Mouse (Mus musculus) ES-E14 (cell line): ENCODE measurements around the gene Utrn. TPM values are rescaled to one million over a fixed set of nuclear protein-coding genes. Genes with fewer than 3 reads are reported as not detected.
A peak's percentile ranks its signal among the peaks of the same experiment; 100 is the strongest.

ENCODE experiments used
- DNase-seq: peaks from one replicate; pipeline ENCODE4 v3.0.0-alpha.2; 2013; ENCODE audit warnings: low read depth, low spot score
- H3K27ac ChIP-seq: 2 replicates; pipeline ENCODE4 v1.5.1; 2012; ENCODE audit warnings: low read depth, mild to moderate bottlenecking, low read length, moderate library complexity, mixed read lengths; ENCODE audit not compliant: poor library complexity, insufficient read depth, severe bottlenecking
- H3K36me3 ChIP-seq: 2 replicates; pipeline ENCODE4 v1.6.1; 2012; ENCODE audit warnings: mild to moderate bottlenecking, low read length, moderate library complexity, mixed read lengths; ENCODE audit not compliant: control insufficient read depth, poor library complexity, insufficient read depth, severe bottlenecking
- H3K4me1 ChIP-seq, 2 experiments: fragments of 150-350 bp in 1 of 2; sonication (generic) in 1 of 2; 2 replicates each; pipeline ENCODE4 v1.6.1; 2012; ENCODE audit warnings: low read length in 2 of 2, mild to moderate bottlenecking in 1 of 2, mixed read lengths in 1 of 2; ENCODE audit not compliant: control insufficient read depth in 2 of 2, insufficient read depth in 2 of 2, poor library complexity in 1 of 2
- H3K4me3 ChIP-seq, 2 experiments: fragments of 150-350 bp in 1 of 2; sonication (generic) in 1 of 2; 2 replicates each; pipeline ENCODE4 v1.5.1; 2012; ENCODE audit warnings: low read length in 2 of 2, low read depth in 1 of 2, mild to moderate bottlenecking in 1 of 2, mixed read lengths in 1 of 2; ENCODE audit not compliant: insufficient read depth in 1 of 2, poor library complexity in 1 of 2, severe bottlenecking in 1 of 2
- H3K9ac ChIP-seq: 2 replicates; pipeline ENCODE4 v1.6.1; 2012; ENCODE audit warnings: low read depth, mild to moderate bottlenecking, low read length, mixed read lengths; ENCODE audit not compliant: poor library complexity, insufficient read depth, severe bottlenecking
- H3K9me3 ChIP-seq: fragments of 150-350 bp; sonication (generic); 2 replicates; pipeline ENCODE4 v1.6.1; 2012; ENCODE audit warnings: low read depth, mild to moderate bottlenecking, low read length; ENCODE audit not compliant: control insufficient read depth, insufficient read depth
- CHD2 ChIP-seq: IDR thresholded peaks from 2 replicates; pipeline ENCODE4 v1.6.1; 2014; ENCODE audit warnings: mild to moderate bottlenecking, low read depth, low read length, inconsistent platforms
- HCFC1 ChIP-seq: IDR thresholded peaks from 2 replicates; pipeline ENCODE4 v1.6.1; 2012; ENCODE audit warnings: low read length, inconsistent platforms, borderline replicate concordance; ENCODE audit not compliant: insufficient read depth
- MAFK ChIP-seq: IDR thresholded peaks from 2 replicates; pipeline ENCODE4 v1.6.1; 2014; ENCODE audit warnings: mild to moderate bottlenecking, low read depth, low read length, inconsistent platforms; ENCODE audit not compliant: insufficient read depth
- ZC3H11A ChIP-seq: IDR thresholded peaks from 2 replicates; pipeline ENCODE4 v1.6.1; 2012; ENCODE audit warnings: low read depth, mild to moderate bottlenecking, inconsistent platforms, low read length, borderline replicate concordance
- ZNF384 ChIP-seq: IDR thresholded peaks from 2 replicates; pipeline ENCODE4 v1.6.1; 2012; ENCODE audit warnings: low read depth, low read length, inconsistent platforms
- in situ Hi-C, 2 experiments: fragments of 600-800 bp; cut with MboI; formaldehyde crosslinking; loops; one replicate each; pipeline ENCODE4 v1.15.1; 2025; ENCODE audit warnings: low sequenced_read_pairs in 2 of 2, inconsistent platforms in 1 of 2; ENCODE audit not compliant: unreplicated experiment in 2 of 2
- total RNA-seq: library from RNA; depleted of rRNA; stranded (reverse); fragments of 300-350 nt; gene quantifications from 2 replicates; pipeline ENCODE4 v1.2.3, GENCODE M21; 2012

Gene Utrn
- total RNA-seq, 1 experiment, result 66.9 TPM

DNA sequence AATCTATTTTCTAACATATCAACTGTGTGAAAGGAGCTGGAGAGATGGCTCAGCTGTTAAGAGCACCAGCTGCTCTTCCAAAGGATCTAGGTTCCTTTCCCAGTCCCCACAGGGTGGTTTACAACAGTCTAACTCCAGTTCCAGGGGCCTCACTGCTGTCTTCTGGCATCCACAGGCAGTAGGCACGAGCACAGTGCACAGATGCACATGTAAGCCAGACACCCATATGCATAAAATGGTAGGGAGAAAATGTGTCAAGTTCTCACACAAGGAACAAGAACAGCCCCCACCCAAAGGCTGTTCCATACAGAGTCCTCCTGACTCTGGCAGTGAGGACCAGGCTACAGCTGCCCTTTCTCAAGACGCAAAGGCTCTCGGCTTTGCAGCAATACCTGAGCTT lies 185.1 kb downstream of the Utrn start:
- no peaks in the 10 kb centered on the region for H3K4me1 ChIP-seq
- H3K27ac ChIP-seq, result no peak overlapping the region
- peaks cover 6% of the 10 kb centered on the region for H3K36me3 ChIP-seq
- H3K4me3 ChIP-seq, result no peak overlapping the region
- no peak for TF ChIP-seq HCFC1
- no peak for TF ChIP-seq ZC3H11A
- TF ChIP-seq MAFK, result no peak
- TF ChIP-seq CHD2, result no peak
- TF ChIP-seq ZNF384, result no peak
- H3K9ac ChIP-seq, result no peak overlapping the region
- in situ Hi-C loops, result no loop called here
- no peak for DNase-seq
- no peaks in the 10 kb centered on the region for H3K9me3 ChIP-seq

DNA sequence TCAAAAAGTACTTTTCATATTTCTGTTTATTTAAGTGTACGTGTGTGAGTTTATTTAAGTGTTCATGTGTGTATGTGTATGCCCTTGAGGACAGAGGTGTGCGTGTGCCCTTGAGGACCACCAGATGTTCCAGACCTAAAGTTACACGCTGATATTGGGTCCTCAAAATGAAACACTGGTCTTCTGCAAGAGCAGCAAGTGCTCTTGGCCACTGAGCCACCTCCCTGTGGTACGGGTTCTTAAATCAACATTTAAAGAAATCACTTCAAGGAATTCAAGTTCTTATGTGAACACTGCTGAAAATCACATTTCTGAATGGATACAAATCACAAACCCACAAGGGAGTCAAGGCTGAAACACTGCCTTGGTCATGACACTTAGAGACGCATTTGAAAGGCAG lies 195.9 kb downstream of the Utrn start:
- in situ Hi-C loops, result no loop called here
- no peaks in the 10 kb centered on the region for H3K36me3 ChIP-seq

DNA sequence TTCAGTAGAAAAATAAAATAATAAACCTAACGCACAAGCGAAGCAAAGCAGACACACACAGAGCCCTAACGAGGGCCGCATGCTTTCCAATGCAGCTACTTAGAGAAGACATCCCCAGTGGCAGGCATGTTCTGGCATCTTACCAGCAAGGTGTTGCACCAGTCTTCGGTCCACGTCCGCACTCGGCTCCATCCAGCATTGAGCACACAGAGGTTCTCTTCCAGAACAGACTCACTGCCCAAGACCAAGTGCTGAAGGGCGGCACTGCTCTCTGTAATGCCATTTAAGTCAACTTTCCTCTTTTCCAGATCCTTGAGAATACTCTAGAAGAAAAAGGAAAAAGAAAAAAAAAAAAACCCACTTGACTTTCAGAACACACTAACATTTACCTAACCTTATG lies 197.6 kb downstream of the Utrn start:
- in situ Hi-C loops, result no loop called here
- Histone ChIP-seq H3K4me1 (no peaks in the 10 kb centered on the region), H3K27ac (no peak overlapping the region), H3K36me3 (no peaks in the 10 kb centered on the region), H3K9me3 (no peaks in the 10 kb centered on the region), H3K9ac (no peak overlapping the region), H3K4me3 (no peak overlapping the region)
- TF ChIP-seq MAFK, result no peak
- TF ChIP-seq HCFC1, result no peak
- no peak for TF ChIP-seq ZNF384
- TF ChIP-seq ZC3H11A, result no peak
- no peak for TF ChIP-seq CHD2
- DNase-seq, result no peak

More for the DNA sequence above, 195.9 kb downstream of the Utrn start:
- Histone ChIP-seq H3K9ac (no peak overlapping the region), H3K4me1 (no peaks in the 10 kb centered on the region), H3K27ac (no peak overlapping the region), H3K9me3 (no peaks in the 10 kb centered on the region), H3K4me3 (no peak overlapping the region)
- TF ChIP-seq HCFC1, result no peak
- TF ChIP-seq ZC3H11A, result no peak
- TF ChIP-seq CHD2, result no peak
- no peak for TF ChIP-seq MAFK
- TF ChIP-seq ZNF384, result no peak
- DNase-seq, result no peak

GRCm38 (mm10) chr10:12662035-12662434 lies 207.1 kb downstream of the Utrn start:
- in situ Hi-C loops, result no loop called here
- peak; percentile 15 for DNase-seq
- H3K36me3 ChIP-seq, result peaks cover 3% of the 10 kb centered on the region; the same call in 1 of the 2 replicates

More at GRCm38 (mm10) chr10:12662035-12662434, 207.1 kb downstream of the Utrn start:
- no peak for TF ChIP-seq ZC3H11A
- no peak for TF ChIP-seq CHD2
- TF ChIP-seq ZNF384, result no peak
- TF ChIP-seq MAFK, result no peak
- TF ChIP-seq HCFC1, result no peak
- H3K27ac ChIP-seq, result no peak overlapping the region
- no peak overlapping the region for H3K9ac ChIP-seq
- no peak overlapping the region for H3K4me3 ChIP-seq
- H3K9me3 ChIP-seq, result no peaks in the 10 kb centered on the region
- no peaks in the 10 kb centered on the region for H3K4me1 ChIP-seq
